Mouse (Mus musculus): Measurements from ENCODE around the gene Ccdc175.

GRCm38 (mm10) chr12:72089802-72090201 is 95.0 kb downstream of the Ccdc175 start:
- no peak for TF ChIP-seq MAX (IDR thresholded peaks at IDR 0.05)
- no peak for TF ChIP-seq CTCF (IDR thresholded peaks at IDR 0.05; ENCODE audit: control insufficient read depth, insufficient read depth, insufficient read length)
- TF ChIP-seq USF1 (IDR thresholded peaks at IDR 0.05; ENCODE audit: low read depth): no peak
- no peak for TF ChIP-seq MYOD1 (IDR thresholded peaks at IDR 0.05; ENCODE audit: control insufficient read depth, insufficient read length, low read depth)
- no peak for TF ChIP-seq MYOG (IDR thresholded peaks at IDR 0.05; ENCODE audit: control insufficient read depth, extremely low read depth, insufficient read length)
- no peak for TF ChIP-seq FOSL1 (IDR thresholded peaks at IDR 0.05; ENCODE audit: insufficient read depth, low read length, poor library complexity, severe bottlenecking)
- no peak for TF ChIP-seq CEBPB (IDR thresholded peaks at IDR 0.05; ENCODE audit: low read depth)
